Mouse (Mus musculus): ENCODE data around the gene Pfdn2. TPM values are rescaled to one million over a fixed set of nuclear protein-coding genes. Genes with fewer than 3 reads are reported as not detected.

Gene Pfdn2
- polyA plus RNA-seq, 1 experiment from 2014 or later: 42.2 TPM

DNA sequence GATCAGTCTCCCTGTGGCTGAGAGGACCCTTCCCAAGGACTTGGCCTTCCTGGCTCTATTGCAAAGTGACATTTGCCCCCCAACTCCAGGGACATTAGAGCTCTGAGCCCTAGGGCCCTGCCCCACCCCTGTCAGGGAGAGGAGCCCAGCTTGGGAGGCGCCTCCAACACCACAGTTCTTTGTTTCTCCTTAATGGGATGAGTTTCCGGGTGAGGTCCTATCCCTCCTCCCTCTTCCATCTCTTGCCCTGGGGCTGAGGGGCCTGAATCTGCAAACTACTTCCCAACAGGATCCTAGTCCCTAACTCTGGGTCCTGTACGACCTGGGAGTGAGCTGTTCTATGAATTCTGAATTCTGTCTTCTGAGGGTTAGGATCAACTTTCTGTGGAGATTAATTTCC, 27.4 kb downstream of the Pfdn2 start:
- Histone ChIP-seq H3K27ac (replicated peaks in 1 of 2; ENCODE audit: control insufficient read depth in 1 of 2, insufficient read depth in 1 of 2, low read depth in 2 of 2, low read length in 2 of 2) (no peak overlapping the region), H3K9ac (ENCODE audit: low read length) (no peak overlapping the region), H3K27me3 (ENCODE audit: control insufficient read depth, insufficient read depth, low read length) (peaks cover 9% of the 10 kb centered on the region; the same call in 1 of the 2 replicates), H3K36me3 (ENCODE audit: control insufficient read depth, insufficient read depth, low read length) (no peaks in the 10 kb centered on the region), H3K4me1 (ENCODE audit: control insufficient read depth in 2 of 2, insufficient read depth in 2 of 2, low read length in 2 of 2) (peaks cover 2 to 6% of the 10 kb centered on the region in 2 experiments; a peak in 2 of 4 replicates), H3K9me3 (ENCODE audit: control insufficient read depth, low read length) (no peaks in the 10 kb centered on the region), H3K4me3 (ENCODE audit: control insufficient read depth in 1 of 2, insufficient read depth in 1 of 2, low read depth in 1 of 2, low read length in 2 of 2) (no peak overlapping the region), H3K4me2 (ENCODE audit: low read length) (no peak overlapping the region)
- ATAC-seq (ENCODE audit: insufficient number of reproducible peaks, insufficient read depth, low FRiP score, low read depth): no peak
- 55% methylated on average over 3 of the region's 3 CpGs for WGBS

DNA sequence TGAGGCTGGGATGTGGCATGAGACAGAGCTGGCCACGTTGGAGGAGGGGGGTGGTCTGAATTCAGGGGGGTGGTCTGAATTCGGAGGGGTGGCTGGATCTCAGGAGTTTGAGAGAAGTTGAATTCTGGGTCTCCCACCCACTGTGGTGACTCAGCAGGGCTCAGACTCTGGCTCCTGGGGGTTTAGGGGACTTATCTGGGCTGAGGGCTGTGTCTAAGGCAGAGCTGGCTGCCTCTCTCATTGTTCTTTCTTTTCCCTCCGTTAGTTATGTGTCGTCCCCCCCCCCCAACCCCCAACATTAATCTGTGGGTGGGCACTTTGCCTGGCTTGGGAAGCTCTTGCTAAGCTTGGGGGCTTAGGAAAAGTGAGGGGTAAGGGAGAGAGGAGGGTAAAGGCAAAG, 28.5 kb downstream of the Pfdn2 start:
- Histone ChIP-seq H3K27ac (replicated peaks in 1 of 2; ENCODE audit: control insufficient read depth in 1 of 2, insufficient read depth in 1 of 2, low read depth in 2 of 2, low read length in 2 of 2) (no peak overlapping the region), H3K4me2 (ENCODE audit: low read length) (no peak overlapping the region), H3K9ac (ENCODE audit: low read length) (no peak overlapping the region), H3K9me3 (ENCODE audit: control insufficient read depth, low read length) (no peaks in the 10 kb centered on the region), H3K4me1 (ENCODE audit: control insufficient read depth in 2 of 2, insufficient read depth in 2 of 2, low read length in 2 of 2) (peaks cover 2 to 6% of the 10 kb centered on the region in 2 experiments; a peak in 2 of 4 replicates), H3K4me3 (ENCODE audit: control insufficient read depth in 1 of 2, insufficient read depth in 1 of 2, low read depth in 1 of 2, low read length in 2 of 2) (no peak overlapping the region), H3K36me3 (ENCODE audit: control insufficient read depth, insufficient read depth, low read length) (no peaks in the 10 kb centered on the region), H3K27me3 (ENCODE audit: control insufficient read depth, insufficient read depth, low read length) (peaks cover 9% of the 10 kb centered on the region; the same call in 1 of the 2 replicates)
- WGBS: 2% methylated on average over 4 of the region's 4 CpGs
- no peak for ATAC-seq (ENCODE audit: insufficient number of reproducible peaks, insufficient read depth, low FRiP score, low read depth)

- no peak overlapping the region for H3K27ac ChIP-seq (replicated peaks in 1 of 2; ENCODE audit: control insufficient read depth in 1 of 2, insufficient read depth in 1 of 2, low read depth in 2 of 2, low read length in 2 of 2)
- H3K27me3 ChIP-seq (ENCODE audit: control insufficient read depth, insufficient read depth, low read length): peaks cover 17% of the 10 kb centered on the region
- H3K4me2 ChIP-seq (ENCODE audit: low read length): no peak overlapping the region
- 45% methylated on average over 9 of the region's 9 CpGs for WGBS
- H3K9me3 ChIP-seq (ENCODE audit: control insufficient read depth, low read length): no peaks in the 10 kb centered on the region
- H3K9ac ChIP-seq (ENCODE audit: low read length): no peak overlapping the region
- H3K4me3 ChIP-seq (ENCODE audit: control insufficient read depth in 1 of 2, insufficient read depth in 1 of 2, low read depth in 1 of 2, low read length in 2 of 2): no peak overlapping the region
- no peaks in the 10 kb centered on the region for H3K36me3 ChIP-seq (ENCODE audit: control insufficient read depth, insufficient read depth, low read length)
- H3K4me1 ChIP-seq (ENCODE audit: control insufficient read depth in 2 of 2, insufficient read depth in 2 of 2, low read length in 2 of 2): peaks cover 2 to 10% of the 10 kb centered on the region in 2 experiments; a peak in 2 of 4 replicates
- ATAC-seq (ENCODE audit: insufficient number of reproducible peaks, insufficient read depth, low FRiP score, low read depth): no peak
Measured at GRCm38 (mm10) chr1:171375646-171376097, 30.2 kb downstream of the Pfdn2 start.

- H3K27me3 ChIP-seq (ENCODE audit: control insufficient read depth, insufficient read depth, low read length): peaks cover 14% of the 10 kb centered on the region
Measured at GRCm38 (mm10) chr1:171378298-171378697, 32.8 kb downstream of the Pfdn2 start.

GRCm38 (mm10) chr1:171379935-171380599, 34.6 kb downstream of the Pfdn2 start:
- Histone ChIP-seq H3K4me2 (ENCODE audit: low read length) (peak overlapping the region; percentile 59), H3K27me3 (ENCODE audit: control insufficient read depth, insufficient read depth, low read length) (peaks cover 14% of the 10 kb centered on the region), H3K9me3 (ENCODE audit: control insufficient read depth, low read length) (no peaks in the 10 kb centered on the region), H3K36me3 (ENCODE audit: control insufficient read depth, insufficient read depth, low read length) (no peaks in the 10 kb centered on the region), H3K4me3 (ENCODE audit: control insufficient read depth in 1 of 2, insufficient read depth in 1 of 2, low read depth in 1 of 2, low read length in 2 of 2) (peak overlapping the region; percentile 22 to 27), H3K4me1 (ENCODE audit: control insufficient read depth in 2 of 2, insufficient read depth in 2 of 2, low read length in 2 of 2) (peaks cover 0 to 10% of the 10 kb centered on the region in 2 experiments; a peak in 2 of 4 replicates), H3K9ac (ENCODE audit: low read length) (peak overlapping the region; percentile 26), H3K27ac (replicated peaks in 1 of 2; ENCODE audit: control insufficient read depth in 1 of 2, insufficient read depth in 1 of 2, low read depth in 2 of 2, low read length in 2 of 2) (no peak overlapping the region)
- WGBS: 4% methylated on average over 31 of the region's 31 CpGs
- ATAC-seq (ENCODE audit: insufficient number of reproducible peaks, insufficient read depth, low FRiP score, low read depth): no peak; the same call in 1 of the 2 replicates

More at GRCm38 (mm10) chr1:171378298-171378697, 32.8 kb downstream of the Pfdn2 start:
- Histone ChIP-seq H3K9me3 (ENCODE audit: control insufficient read depth, low read length) (no peaks in the 10 kb centered on the region), H3K4me1 (ENCODE audit: control insufficient read depth in 2 of 2, insufficient read depth in 2 of 2, low read length in 2 of 2) (peaks cover 2 to 10% of the 10 kb centered on the region in 2 experiments; a peak in 2 of 4 replicates), H3K36me3 (ENCODE audit: control insufficient read depth, insufficient read depth, low read length) (no peaks in the 10 kb centered on the region), H3K9ac (ENCODE audit: low read length) (no peak overlapping the region), H3K4me2 (ENCODE audit: low read length) (no peak overlapping the region), H3K4me3 (ENCODE audit: control insufficient read depth in 1 of 2, insufficient read depth in 1 of 2, low read depth in 1 of 2, low read length in 2 of 2) (no peak overlapping the region), H3K27ac (replicated peaks in 1 of 2; ENCODE audit: control insufficient read depth in 1 of 2, insufficient read depth in 1 of 2, low read depth in 2 of 2, low read length in 2 of 2) (no peak overlapping the region)
- 72% methylated on average over 6 of the region's 6 CpGs for WGBS
- no peak for ATAC-seq (ENCODE audit: insufficient number of reproducible peaks, insufficient read depth, low FRiP score, low read depth)

DNA sequence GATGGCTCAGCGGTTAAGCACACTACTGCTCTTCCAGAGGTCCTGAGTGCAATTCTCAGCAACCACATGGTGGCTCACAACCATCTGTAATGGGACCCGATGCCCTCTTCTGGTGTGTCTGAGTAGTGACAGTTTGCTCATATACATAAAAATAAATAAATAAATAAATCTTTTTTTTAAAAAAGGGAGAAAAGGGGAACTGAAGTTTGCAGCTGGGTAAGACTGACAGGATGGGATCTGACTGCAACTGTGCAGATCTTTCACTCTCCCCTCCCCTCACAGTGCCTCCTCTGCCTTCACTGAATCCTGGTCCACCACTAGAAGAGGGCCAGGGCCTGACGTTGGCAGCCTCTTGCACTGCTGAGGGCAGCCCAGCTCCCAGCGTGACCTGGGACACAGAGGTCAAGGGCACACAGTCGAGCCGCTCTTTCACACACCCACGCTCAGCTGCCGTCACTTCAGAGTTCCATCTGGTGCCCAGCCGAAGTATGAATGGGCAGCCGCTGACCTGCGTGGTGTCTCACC, 36.7 kb downstream of the Pfdn2 start:
- H3K9ac ChIP-seq (ENCODE audit: low read length): no peak overlapping the region
- H3K27me3 ChIP-seq (ENCODE audit: control insufficient read depth, insufficient read depth, low read length): peaks cover 14% of the 10 kb centered on the region
- H3K4me1 ChIP-seq (ENCODE audit: control insufficient read depth in 2 of 2, insufficient read depth in 2 of 2, low read length in 2 of 2): peaks cover 2 to 5% of the 10 kb centered on the region in 2 experiments; a peak in 2 of 4 replicates
- H3K27ac ChIP-seq (replicated peaks in 1 of 2; ENCODE audit: control insufficient read depth in 1 of 2, insufficient read depth in 1 of 2, low read depth in 2 of 2, low read length in 2 of 2): no peak overlapping the region
- no peaks in the 10 kb centered on the region for H3K9me3 ChIP-seq (ENCODE audit: control insufficient read depth, low read length)
- WGBS: 81% methylated on average over 11 of the region's 11 CpGs
- H3K36me3 ChIP-seq (ENCODE audit: control insufficient read depth, insufficient read depth, low read length): no peaks in the 10 kb centered on the region
- ATAC-seq (ENCODE audit: insufficient number of reproducible peaks, insufficient read depth, low FRiP score, low read depth): no peak
- no peak overlapping the region for H3K4me2 ChIP-seq (ENCODE audit: low read length)
- H3K4me3 ChIP-seq (ENCODE audit: control insufficient read depth in 1 of 2, insufficient read depth in 1 of 2, low read depth in 1 of 2, low read length in 2 of 2): no peak overlapping the region

DNA sequence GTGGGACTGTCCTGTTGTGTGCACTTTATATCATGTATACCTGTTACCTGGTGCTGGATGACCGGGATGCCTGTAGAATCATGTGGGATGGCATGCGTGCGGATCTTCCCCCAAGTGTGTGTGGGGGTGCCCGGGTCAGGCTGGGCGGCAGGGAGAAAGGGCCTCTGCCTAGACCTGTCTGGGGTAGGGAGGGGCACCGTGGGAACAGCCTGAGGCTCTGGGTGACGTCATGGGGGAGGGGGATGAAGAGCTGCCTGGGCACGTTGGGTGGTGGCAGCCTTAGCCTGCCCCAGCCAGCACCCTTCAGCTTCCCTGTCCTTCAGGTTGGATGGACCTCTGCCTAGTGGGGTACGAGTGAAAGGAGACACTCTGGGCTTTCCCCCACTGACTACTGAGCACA, 38.9 kb downstream of the Pfdn2 start:
- Histone ChIP-seq H3K36me3 (ENCODE audit: control insufficient read depth, insufficient read depth, low read length) (no peaks in the 10 kb centered on the region), H3K4me2 (ENCODE audit: low read length) (no peak overlapping the region), H3K4me3 (ENCODE audit: control insufficient read depth in 1 of 2, insufficient read depth in 1 of 2, low read depth in 1 of 2, low read length in 2 of 2) (no peak overlapping the region), H3K4me1 (ENCODE audit: control insufficient read depth in 2 of 2, insufficient read depth in 2 of 2, low read length in 2 of 2) (peaks cover 2 to 5% of the 10 kb centered on the region in 2 experiments; a peak in 2 of 4 replicates), H3K27me3 (ENCODE audit: control insufficient read depth, insufficient read depth, low read length) (peaks cover 14% of the 10 kb centered on the region), H3K9me3 (ENCODE audit: control insufficient read depth, low read length) (no peaks in the 10 kb centered on the region), H3K27ac (replicated peaks in 1 of 2; ENCODE audit: control insufficient read depth in 1 of 2, insufficient read depth in 1 of 2, low read depth in 2 of 2, low read length in 2 of 2) (no peak overlapping the region), H3K9ac (ENCODE audit: low read length) (no peak overlapping the region)
- 61% methylated on average over 9 of the region's 9 CpGs for WGBS
- no peak for ATAC-seq (ENCODE audit: insufficient number of reproducible peaks, insufficient read depth, low FRiP score, low read depth)
